Mouse (Mus musculus) spleen, adult 12 weeks (tissue): Measurements from ENCODE around the gene Creb5.

Experiments used
- DNase-seq: peaks from one replicate; pipeline ENCODE4 v3.0.0; 2022; ENCODE audit warnings: low spot score

Gene Creb5

DNA sequence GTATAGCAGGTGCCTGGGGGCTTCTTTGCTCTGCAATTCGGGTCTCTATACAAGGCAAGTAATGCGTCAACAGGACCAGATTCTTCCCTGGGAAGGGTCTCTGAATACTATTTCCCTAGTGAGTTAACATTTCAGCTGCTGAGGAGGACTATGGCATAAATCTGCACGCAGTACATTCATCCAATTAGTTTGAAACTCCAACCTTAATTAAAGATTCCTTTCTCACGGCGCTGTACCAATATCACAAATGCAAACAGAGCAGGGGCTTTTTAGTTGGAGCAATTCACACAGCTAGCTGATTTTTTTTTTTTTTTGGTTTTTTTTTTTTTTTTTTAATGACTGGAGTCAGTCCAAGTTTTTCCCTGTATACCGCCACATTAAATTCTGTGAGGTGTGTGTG, 357.0 kb downstream of the Creb5 start:
- no peak for DNase-seq

DNA sequence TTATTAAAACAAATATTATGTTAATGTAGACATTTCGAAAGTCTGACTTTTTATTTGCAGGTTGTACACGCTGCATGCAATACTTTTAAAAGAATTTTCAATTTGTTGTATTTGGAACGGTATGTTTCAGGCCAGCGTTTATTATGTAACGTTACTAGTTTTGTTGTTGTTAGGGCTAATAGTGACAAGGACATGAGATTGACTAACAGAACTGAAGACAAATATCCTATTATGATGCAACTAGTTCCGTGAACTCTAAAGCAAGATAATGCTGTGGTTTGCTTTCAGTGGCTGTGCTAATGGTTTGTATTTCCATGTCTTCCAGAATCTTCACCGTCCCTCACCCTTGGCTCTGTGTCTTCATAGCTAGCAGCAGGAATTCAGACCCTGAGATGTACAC, 357.9 kb downstream of the Creb5 start:
- no peak for DNase-seq

DNA sequence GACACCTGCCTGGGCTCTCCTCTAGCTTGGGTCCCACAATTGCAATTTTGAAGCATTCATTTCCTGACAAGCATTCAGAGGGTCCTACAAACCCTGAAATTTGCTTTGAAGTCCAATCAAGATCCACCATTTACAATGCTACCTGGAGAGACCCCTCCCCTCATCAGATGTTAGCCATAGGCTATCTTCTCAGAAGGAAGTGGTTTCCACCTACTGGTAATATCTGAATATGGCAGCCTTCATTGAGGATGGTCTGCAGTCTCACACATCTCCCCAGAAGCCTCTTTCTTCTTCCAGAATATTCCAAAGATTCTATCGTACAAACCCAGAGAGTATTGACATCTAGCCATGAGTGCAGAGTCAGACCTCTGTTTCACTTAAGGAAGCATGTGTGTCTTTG, 362.7 kb downstream of the Creb5 start:
- DNase-seq = no peak

DNA sequence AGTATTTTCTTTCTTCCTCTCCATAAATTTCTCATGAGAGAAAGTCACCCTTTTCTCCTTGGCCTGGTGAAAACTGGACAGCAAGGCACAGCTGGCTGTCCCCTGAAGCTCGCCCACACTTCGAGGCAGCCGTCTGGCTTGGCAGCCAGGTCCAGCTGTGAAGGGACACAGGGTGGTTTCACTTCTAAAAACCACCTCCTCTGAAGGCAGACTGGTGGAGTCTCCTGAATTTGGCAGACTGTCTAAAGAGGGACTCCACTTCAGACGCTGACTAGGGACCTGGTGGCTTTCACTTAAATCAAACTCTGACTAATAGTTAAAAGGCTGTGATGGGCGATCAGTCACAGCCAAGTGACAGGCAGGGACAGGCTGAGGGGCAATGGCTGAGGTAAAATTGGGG, 365.6 kb downstream of the Creb5 start:
- no peak for DNase-seq

DNA sequence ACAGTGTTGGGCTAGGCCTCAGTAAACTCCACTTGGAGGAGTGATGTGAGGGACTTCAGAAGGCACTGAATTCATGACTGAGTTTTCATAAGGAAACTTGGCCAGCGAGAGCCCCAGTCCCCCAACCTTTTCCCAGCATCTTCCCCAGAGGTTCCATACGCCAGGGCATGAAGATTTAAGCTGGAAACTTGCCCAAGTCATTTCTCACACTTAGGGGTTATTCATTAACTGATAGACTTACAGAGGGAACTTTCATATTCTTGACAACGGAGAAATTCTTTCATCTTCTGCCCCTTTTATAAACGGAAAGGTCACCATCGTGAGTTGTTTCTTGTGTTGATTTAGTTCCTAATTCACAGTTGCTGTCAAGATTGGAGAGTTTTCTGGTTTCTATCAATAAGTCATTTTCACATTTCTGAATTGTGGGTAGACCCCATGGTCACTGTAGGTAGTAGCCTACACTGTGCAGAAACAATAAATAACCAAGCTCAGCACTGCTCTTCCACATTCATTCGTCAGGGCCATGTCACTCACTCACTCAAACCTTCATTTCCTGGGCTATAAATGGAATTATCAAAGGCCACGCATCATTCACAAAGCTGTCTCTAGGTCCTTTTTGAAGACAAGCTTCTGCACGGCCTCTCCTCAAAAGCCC, 366.8 kb downstream of the Creb5 start:
- DNase-seq = no peak

DNA sequence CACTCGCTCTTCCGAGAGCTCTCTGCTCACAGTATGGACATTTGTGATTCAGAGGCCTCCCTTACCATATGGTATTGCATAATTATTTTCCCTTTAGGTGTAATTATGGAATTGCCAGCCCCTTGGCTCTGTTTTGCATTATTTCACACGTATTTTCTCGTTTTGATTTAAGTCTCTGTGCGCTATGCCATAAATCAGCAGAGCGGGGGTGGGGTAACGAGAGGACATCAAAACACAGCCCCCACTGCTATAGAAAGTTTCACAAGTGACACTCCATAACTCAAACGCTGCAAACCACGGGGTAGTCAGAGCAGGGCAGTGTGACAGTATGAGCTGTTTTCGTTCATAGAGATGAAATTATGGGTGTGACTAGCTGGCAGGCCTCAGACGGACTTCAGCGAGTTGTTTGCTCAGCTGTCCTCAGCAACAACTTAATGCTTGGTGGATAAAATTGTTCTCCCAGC, 367.3 kb downstream of the Creb5 start:
- no peak for DNase-seq

DNA sequence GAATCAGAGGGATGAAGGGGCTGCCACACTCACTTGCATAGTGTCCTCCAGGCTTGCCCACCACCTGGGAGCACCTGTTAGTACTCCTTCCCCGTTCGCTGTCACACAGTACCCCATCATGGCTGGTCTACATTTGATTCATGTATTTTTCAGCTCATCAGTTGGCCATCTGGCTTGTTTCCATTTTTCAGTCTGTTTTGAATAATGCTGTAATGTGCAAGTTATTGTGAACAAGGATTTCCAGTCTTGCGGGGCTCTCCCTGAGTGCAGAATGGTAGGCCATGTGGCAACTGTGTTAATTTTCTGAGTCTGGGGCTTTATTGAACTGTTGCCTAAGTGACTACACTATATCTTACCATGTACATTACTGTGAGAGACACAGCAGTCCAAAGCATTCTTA, 369.4 kb downstream of the Creb5 start:
- no peak for DNase-seq

DNA sequence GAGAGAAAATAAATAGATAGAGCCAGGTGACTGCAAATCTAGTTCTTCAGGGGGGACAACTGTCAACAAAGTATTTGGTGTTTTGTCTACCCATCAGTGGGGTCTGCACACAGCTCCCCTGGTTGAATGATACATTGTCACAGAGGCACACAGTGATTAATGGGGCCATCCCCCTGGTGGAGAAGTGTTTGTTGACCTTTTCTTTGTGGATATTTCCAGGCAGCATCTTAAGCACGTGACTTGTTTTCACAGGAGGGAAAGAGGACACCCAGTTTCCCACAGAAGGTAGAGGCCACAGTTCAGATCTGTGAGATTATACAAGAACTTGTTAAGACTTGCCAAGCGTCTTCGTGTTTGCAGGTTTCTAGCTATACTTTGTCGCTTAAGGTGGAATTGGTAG, 370.4 kb downstream of the Creb5 start:
- no peak for DNase-seq

DNA sequence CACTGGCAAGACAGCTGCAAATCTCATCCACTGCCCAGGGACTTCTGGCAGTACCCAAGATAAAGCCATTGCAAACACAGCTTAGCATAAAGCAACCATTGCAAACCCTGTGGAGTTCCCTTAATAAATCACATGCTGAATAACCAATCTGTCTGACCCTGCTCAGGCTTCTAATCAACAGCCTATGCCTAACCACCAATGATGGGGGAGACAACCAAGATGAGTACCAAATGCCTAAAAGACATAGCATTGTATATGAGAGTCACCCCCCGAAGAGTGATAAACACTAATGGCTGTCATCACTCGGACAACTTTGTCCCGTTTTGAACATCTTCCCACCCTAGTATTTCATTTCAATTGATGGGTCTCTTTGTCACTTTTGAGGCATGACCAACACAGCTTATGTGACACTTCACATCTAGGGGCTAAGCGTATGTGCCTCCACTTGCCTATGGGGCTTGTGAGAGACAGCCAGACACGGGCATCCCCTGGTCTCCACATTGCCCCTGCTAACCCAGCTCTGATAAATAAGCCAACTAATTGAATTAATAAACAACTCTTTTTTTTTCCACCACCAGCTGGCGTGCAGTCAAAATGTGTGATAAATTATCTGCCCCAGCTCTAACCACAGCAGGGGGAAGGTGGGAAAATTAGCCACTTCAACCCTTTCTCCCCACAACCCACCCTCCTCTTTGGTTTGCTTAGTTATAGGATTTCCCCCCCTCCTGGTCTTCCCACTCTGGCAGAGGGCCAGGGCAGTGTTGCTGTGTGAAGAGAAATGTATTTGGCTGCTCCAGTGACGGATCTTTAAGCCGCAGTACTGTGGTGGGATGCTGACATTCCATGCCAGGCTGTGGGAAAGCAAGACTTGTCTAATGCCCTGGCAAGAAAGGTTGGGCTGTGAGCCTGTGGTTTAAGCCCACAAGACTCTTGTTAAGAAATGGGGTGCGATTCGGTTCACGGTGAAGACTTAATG, 376.1 kb downstream of the Creb5 start:
- no peak for DNase-seq

DNA sequence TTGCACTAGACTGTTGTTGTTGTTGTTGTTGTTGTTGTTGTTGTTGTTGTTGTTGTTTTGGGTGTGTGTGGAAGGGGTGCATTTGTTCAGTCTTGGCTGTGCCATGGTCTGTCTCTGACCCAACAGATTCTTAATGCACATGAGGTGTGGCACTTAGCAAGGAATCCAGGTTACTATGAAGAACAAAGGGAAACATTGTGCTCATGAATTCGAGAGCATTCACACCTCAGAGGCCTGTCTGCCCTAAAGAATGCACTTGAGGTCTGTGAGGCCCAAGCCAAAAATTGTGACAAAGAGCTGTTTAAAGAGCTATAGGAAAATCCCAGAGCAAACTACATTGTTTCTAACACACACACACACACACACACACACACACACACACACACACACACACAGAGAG, 377.7 kb downstream of the Creb5 start:
- DNase-seq = no peak

DNA sequence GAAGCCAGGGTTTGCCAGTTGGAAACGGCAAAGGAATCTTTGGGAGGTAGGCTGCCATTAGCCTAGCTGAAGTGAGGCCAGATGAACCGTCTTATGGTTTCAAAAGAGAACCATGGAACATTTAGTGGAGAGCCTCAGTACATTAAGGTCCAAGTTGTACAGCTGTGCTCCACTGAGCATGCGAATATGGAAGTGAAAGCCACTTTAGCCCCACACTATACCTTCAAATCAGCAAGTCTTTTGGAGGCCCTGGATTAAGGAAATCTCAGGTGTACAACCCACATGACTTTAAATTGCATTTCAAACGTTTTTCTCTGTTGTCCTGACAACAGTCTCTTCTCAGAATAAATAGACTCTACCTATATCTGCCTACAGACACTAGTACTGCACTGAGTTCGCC, 379.4 kb downstream of the Creb5 start:
- no peak for DNase-seq

DNA sequence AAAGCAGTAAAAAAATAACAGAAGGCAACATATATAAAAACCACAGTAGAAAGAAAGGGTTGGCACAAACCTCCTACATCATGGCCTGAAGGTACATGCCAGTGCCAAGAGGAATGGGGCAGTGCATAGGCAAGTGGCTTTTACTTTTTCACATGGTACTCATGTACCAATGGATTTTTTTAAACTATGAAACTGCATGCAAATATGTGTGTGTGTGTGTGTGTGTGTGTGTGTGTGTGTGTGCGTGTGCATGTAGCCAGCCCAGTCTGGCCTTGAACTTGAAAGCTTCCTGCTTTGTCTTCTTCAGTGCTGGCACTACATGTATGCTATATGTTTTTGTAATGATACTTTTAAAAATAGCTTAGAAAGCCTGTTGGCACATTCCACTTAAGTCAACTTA, 391.2 kb downstream of the Creb5 start:
- DNase-seq = no peak

DNA sequence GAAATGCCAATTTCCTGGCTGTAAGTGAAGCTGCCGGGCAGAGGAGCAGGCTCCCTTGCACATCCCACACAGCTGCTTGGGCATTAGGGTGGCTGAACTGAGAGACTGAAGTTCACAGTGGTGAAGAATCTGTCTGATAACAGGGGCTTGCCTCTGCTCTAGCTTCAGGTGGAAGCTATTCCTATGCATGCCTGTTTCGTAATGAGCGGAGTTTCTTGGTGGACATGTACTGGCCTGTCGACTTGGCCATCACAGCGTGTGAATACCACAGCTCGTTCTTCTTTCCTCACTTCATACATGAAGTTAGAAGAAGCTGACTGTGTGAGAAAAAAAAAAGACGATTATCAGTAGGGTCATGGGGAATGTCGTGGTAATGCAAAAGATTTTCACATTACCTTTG, 393.0 kb downstream of the Creb5 start:
- DNase-seq = no peak

DNA sequence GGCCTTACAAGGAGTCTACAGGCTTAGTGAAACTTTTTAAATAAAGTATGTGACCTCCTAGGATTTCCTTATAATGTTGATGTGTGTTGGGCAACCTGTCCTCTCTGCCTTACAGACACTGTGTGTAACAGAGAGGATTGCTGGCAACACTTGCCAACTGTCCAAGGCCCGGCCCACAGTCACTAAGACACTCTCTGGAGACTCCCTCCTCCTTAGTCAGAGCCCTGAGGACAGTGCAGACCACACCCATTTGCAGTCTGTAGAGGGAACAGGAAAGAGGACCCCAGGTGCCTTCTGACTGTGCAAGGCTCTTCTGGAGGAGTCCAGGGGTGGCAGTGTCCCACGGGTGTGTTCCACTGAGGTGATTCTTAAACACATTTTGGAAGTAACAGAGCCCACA, 397.3 kb downstream of the Creb5 start:
- DNase-seq = no peak

DNA sequence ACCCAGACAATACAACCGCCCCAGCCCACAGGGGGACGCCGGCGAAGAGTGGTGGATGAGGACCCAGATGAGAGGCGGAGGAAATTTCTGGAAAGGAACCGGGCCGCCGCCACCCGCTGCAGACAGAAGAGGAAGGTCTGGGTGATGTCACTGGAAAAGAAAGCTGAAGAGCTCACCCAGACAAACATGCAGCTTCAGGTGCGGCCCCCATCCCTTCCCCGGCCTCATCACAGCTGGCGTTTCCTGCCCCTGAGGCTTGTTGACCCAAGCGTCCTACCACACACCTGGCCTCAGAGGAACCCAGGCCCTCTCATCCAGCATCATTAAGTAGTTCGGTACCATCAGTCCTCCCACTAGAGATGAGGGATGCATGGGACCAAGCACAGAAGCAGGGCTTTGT, 398.3 kb downstream of the Creb5 start:
- no peak for DNase-seq

DNA sequence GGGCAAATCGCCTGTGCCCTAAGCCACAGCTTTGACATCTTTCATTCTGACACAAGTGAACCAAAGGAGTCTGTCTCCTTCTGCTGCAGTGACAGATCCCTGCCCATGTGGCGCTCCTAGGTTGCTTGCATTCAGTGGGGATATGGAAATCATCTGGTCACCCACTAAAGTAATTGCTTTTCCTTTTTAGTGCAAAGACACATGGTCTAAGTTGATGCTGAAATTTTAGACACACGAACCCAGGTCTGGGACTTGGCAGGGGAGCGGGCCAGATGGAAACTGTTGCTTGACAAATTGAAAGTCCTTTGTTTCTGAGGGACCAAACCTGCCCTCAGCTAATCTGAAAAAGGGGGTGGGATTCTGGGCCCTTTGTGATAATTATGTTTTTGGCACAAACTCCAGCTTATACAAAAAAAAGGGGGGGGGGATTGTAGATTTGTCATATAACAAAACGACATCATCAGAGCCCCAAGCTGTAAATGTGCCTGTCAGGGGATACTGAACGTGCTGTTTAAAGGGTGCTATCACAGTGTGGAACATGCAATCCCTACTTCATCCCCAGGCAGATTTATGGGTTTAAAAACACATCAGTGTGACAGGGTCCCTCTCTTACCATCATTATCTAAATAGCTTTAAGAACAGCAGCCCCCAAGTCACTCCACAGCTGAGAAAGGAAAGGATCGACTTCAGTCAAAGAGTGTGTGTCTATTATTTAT, 401.9 kb downstream of the Creb5 start:
- DNase-seq = no peak

DNA sequence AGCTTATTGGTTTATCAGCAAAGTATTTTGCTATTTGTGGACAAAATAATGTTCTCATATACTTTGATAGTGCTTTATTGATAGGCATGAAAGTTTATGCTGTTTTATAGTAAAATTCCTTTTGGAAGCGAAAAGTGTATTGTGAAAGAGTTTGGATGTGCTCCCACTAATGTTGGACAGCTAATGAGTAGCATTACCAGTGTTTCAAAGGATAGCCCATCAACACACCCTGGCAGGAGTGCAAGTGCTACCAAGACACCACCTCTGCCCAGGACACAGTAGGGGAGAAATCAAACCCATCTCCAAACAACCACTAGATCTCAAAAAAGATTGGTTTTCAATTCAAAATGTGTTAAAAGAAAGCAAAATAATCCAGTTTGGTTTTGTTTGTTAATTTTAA, 403.9 kb downstream of the Creb5 start:
- DNase-seq = no peak

DNA sequence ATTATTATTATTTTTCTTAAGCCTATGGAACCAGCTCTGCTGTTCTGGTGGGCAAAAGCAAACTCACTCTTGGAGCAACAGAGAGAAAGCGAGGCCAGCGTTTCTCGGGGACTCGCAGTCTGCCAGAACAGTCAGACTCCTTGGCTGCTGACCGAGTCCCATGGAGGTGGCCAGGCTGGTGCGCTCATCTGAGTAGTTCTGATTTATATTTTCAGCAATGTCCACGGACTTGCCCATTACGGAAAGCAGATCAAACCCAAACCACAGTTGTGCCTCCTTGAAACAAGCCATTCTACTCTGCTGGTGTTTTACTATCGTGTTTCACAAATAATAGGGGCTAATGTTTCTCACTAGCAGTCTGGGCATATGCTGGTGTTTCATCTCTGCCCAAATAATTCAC, 408.1 kb downstream of the Creb5 start:
- no peak for DNase-seq

DNA sequence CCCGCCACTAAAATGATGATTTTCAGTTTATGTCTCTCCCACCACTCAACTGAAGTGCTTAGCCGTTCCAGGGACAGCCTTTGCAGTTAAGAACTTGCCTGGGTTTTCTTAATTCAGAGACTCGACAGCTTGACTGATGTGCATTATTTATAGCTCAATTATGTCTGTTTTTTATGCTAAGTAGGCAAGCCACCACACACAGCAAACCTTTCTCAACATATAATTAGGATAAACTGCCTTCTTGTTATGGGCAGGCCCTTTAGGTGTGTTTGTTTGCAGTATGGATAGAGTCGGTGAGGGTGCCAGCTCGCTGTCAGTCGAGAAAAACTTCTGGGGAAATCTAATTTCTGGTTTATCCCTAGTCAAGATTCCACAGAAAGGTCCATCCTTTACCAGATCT, 409.4 kb downstream of the Creb5 start:
- DNase-seq = no peak

DNA sequence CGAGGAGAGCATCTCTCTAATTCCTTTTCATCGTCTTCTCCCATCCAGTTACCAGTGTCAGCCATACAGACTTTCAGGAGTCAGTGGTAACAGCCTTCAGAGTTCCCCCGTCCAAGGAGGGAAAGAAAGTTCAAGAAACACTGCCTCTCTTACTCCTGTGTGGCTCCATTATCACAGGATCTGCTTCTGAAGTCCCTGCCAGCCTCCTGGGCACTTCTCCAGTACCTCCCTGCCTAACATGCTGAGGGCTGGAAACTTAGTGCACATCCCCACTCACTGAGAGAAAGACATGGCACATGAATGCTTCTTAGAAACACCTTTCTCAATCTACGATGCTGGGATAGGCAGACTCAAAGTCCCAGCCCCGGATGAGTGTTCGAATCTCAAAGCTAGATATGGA, 409.9 kb downstream of the Creb5 start:
- no peak for DNase-seq

DNA sequence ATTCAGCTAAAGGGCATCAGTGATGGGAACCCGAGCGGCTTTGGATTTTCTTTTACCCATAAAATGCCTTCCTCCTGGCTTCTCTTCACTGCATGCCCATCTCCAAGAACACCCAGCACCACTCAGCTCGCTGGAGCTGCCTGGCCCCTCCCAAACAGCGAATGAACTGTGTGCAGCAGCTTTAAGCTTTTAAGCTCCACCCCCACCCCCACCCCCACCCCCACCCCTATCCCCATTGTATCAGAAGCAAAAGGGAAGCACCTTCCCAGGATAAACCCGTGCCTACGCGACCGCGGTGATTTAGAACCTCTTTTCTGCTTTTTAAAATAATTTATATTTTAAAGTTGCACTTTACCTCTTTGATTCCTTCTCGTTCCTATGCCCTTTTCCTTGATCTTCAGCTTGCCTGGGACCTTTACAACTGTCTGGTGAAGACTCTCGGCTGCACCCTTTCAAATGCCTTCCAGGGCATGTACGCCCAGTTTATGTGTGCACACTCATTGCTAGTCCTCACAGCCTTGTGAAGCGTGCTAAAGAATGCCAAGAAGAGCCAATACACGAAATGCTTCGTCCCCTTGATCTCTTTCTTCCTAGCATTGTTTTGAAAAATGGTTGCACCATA, 411.2 kb downstream of the Creb5 start:
- DNase-seq = no peak

DNA sequence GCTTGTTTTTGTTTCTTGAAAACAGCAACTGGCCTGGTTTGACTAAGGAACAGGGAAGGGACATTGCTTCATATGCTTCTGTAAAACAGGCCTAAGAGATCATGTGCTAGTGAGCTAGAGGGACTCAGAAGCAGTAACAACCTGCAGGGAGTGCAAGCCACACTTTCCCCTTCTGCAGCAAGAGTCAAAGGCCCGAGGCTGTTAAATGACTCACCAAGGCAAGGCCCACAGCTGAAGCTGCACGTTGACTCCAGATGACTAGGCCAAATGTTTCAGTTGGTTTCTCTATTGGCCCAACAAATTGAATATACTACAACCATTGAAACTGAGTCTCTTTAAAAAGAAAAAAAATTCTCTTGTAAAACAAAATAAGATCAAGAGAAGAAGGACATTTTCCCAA, 417.4 kb downstream of the Creb5 start:
- DNase-seq = no peak
